Mouse (Mus musculus): Measurements from ENCODE around the gene Inava.

Inava gene

DNA sequence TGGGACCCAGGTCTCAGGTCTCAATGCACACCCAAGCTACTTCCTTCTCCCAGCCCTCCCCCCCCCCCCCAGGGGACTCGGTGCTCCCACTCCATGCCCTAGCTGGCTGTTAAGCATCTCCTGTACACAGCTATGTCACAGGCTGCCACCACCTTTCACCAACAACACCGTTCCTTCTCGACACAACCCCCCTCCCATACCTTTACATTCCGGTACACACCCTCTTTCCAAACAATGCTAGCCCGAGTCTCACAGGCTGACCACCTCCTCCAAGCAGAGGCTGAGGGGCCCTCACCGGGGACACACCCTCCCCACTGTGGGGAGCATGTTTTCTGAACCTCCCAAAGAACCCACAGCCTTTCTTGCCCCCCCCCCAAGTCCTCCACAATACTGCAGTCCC is 2.5 kb downstream of the Inava start:
- DNase-seq (ENCODE audit: low read depth, low spot score): no peak

DNA sequence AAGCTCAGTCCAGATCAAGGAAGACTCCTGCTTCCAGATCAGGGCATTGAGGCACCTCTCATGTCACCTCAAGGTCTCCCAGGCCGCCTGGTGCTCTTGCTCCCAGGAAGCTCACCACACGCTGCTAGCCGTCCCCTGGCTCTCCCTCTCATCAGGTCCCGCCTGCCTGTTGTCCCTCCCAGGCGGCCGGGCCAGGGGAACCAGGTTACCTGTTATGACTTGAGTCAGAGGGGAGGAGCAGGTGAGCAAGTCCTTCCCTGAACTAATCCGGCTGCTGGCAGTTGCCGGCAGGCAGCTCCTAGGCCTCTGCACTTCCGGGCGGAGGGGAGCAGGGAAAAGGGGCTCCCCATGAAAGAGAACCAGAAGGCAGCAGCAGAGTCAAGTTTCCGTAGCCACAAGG is 3.9 kb downstream of the Inava start:
- no peak for DNase-seq (ENCODE audit: low read depth, low spot score)

DNA sequence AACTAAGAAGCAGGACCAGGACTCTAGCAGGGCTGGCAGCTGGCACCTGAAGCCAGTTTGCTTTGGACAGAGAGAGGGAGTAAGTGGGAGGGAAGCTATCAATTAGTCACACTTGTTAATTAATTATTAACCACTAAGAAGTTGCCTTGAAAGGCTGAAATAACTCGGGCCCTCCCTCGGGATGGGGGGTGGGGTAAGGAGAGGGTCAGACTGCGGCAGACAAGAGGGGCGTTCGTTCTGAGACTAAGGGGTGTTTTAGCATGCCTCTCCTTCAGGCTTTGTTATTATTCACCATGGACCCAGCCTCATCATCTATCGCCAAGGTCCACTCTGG is 5.1 kb downstream of the Inava start:
- no peak for DNase-seq (ENCODE audit: low read depth, low spot score)

DNA sequence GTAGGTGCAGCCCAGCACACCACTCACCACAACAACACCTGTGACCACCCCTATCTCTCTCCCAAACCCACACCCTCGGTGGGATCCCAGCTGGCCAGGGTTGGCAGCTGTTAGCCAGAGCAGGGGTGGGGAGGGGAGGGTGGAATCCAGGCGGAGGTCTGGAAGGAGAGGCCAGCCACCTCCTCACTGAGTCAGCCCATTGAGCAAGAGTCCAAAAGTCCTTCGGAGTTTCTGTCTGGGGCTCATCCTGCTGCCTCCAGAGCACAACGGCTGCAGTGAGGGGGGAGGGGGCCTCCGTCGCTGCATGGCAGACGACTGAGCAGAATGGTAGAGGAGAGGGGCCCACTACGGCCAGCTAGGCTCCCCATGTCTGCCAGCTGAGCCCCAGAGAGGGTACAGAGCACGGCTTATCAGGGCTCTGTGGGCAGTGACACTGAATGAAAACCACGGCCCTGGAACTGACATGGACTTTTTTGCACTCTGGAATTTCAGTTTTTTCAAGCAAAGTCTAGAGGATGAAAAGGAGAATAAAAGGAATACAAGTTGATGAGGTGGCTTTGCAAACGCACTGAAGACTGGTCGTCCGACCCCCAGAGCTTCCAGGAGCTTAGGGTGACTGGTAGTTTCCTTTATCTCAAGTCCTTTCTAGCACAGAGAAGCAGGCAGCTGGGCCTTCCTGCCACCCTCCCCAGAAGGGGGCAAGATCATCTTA is 5.6 kb downstream of the Inava start:
- no peak for DNase-seq (ENCODE audit: low read depth, low spot score)

DNA sequence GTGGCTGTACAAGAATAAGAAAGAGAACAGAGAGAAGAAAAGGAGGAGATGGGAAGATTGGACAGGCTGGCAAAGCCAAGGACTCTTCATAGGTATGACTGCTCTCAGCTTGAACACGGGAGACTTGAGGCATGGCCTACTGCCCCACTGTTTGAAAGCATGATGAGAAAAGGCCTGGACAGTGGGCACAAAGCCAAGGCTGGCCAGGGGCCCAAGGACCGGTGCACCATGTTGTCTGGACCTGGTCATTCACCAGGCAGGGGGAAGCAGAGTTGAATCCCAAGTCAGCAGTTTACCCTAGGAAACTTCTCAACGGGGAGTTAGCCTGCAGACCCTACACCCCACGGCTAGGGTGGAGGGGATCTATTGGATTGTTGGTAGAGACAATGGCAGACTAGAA is 6.2 kb downstream of the Inava start:
- DNase-seq (ENCODE audit: low read depth, low spot score): no peak

DNA sequence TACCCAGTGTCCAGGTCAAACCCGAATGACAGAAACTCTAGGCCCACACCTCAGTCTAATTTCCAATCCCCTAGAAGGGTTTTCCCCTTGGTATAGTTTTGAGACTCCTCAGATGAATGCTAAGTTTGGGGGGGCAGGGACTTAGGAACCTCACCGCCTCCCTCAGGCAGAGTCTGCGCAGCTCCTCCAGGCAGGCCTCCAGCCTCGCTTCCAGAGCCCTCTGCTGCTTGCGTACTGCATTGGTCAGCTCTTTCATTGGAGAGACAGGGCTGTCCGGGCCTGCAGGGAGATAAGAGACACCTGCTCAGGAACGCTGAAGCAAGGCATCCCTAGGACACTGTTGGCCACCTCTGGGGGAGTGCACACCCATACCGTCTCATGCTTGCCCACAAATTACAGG is 7.4 kb downstream of the Inava start:
- DNase-seq (ENCODE audit: low read depth, low spot score): no peak

DNA sequence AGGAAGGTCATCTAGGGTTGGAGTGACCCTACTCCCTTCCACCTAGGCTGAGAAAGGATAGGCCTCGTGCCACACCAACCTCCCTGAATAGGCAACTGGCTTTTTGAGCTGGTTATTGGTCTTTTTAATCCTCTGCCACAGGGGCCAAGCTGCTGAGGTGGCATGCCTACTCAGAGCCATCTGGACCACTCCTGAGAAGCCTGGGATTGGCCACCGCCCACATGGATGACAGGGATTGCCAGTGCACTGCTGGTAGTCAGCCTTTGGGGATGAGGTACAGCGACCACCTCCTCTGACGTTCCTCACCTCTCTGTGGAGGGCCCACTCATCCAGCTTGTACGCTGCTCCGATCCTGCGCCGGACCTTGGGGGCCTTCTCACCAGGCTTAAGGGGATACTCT is 8.2 kb downstream of the Inava start:
- DNase-seq (ENCODE audit: low read depth, low spot score): no peak

DNA sequence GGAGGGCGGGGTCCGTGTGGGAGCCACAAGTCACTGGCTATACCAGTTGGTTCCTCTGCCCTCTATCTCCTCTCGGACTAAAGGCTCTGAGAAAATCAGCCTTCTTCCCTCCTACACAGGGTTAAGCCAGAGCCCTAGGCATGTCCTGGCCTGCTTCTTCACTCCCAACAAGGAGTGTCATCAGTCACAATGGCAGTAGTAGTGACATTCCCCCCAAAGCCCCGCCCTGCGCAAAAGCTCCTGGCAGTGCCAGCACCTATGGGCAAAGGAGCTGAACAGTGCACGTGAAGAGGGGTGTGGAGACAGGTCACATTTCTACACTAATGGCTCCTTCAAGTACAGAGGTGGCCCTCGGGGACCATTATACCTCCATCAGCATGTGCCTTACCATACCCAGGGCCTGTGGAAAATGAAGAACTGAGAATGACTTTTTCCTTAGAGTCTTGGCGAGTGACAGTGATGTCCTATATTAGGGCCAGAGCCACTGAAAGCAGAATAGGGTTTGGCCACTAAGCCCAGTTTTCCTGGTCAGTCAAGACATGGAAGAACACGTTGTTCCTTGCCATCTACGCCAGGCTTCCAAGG is 10.2 kb downstream of the Inava start:
- no peak for DNase-seq (ENCODE audit: low read depth, low spot score)

DNA sequence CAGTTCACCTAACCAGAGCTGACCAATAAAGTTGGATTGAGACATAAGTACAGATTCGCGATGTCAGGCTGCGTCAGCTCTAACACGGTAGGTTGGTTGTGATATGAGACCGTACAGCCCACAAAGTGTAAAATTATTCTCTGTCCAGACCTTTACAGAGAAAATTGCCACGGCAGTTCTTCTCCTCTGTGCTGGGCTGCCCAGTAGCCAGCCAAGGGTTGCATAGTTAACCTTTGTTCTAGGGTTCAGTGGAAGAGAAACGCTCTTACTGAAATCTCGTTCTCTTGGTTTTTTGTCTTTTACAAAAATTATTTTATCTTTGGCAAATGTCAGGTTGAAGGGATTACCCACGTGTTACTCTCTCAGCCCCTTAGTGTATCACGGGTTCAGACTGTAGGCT is 11.7 kb downstream of the Inava start:
- DNase-seq (ENCODE audit: low read depth, low spot score): no peak

DNA sequence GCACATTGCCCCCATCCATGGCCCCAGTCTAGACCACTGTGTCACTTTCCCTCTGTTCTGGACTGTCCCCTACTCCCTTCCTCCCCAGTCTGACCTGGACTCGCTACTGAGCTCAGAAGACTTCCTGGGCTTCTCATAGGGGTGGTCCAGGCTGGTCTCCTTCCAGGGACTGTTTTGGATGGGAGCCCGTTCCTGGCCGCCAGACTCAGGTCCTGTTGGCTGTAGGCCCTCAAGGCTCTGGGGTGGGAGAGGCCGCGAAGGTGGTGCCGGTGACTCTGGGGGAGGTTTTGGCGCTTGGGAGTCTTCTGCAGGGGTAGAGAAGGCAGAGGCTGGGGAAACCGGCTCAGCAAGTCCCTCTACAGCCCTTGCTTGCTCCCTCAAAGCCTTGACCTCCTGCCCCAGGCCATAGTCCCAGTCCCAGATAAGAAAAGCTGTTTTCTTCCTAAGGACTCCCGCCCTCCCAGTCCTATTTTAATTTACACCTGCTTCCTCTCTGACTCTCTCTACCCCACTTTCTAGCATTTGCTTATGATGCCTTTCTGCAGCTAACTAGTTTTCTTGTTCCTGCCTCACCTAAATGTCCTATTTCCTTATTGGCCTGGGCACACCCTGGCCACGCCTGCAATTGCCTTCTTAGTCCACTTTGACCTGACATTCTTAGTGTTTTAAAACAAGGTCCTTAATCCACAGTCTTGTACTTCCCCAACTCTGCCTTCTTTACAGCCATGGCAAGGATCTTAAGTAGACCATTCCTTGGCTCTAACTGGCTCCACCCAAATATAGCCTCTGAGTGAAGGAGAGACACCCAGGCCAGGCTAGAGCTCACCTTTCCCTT is 13.8 kb downstream of the Inava start:
- no peak for DNase-seq (ENCODE audit: low read depth, low spot score)

DNA sequence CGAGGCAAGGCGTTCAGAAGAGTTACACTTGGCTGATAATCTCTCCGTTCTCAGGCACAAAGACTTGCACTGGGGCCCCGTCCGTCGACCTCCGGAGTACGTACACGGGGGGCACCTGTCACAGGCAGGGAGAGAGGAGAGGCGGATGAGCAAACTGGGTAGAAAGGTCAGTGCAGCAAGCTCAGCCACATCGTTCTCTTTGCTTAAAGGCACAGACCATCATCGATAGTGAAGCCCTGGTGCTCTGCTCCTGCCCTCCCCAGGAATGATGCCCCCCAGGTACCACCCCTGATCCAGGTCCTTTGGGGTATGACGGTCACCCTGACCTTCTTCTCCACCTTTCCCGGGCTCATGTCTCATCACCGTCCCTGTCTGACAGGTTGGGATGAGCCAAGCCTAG is 19.8 kb downstream of the Inava start:
- no peak for DNase-seq (ENCODE audit: low read depth, low spot score)

DNA sequence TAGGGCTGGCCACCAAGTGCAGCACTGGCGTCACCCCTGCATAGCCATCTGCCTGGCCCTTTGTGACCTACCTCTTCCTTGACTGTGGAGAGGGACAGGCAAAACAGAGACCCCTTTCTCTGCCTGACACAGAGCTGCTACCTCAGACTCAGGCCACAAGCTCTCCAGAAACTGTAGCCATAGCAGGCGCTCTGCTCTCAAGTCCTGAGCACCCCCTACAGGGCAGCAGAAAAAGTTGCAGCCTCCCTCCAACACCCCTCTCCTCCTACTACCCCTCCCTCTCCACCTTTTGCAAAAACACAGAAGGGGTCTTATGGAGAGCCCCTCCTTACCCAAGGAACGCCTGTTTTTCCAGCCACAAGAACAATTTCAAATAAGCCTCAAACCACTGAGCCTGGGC is 21.3 kb downstream of the Inava start, which contains the start of gene Mroh3:
TSS of gene Mroh3 (minus strand) at position 26 of the 400 bp plus-strand sequence.
- no peak for DNase-seq (ENCODE audit: low read depth, low spot score)

DNA sequence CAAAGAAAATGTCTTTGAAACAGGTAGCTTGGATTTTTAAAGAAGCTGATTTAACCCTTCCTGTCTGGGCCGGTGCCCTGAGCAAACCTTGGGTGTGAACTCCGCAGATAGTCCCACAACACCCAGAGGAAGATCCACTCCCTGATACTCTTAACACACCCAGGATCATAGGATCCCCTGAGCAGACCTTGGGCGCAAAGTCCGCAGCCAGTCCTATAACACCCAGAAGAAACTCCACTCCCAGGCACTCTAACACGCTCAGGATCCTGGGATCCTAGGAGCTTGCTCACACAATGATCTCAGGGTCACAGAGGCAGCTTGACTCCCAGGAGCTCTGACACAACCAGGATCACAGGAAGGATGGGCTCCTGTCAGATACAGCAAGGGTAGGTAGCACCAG is 44.0 kb downstream of the Inava start:
- DNase-seq (ENCODE audit: low read depth, low spot score): no peak

DNA sequence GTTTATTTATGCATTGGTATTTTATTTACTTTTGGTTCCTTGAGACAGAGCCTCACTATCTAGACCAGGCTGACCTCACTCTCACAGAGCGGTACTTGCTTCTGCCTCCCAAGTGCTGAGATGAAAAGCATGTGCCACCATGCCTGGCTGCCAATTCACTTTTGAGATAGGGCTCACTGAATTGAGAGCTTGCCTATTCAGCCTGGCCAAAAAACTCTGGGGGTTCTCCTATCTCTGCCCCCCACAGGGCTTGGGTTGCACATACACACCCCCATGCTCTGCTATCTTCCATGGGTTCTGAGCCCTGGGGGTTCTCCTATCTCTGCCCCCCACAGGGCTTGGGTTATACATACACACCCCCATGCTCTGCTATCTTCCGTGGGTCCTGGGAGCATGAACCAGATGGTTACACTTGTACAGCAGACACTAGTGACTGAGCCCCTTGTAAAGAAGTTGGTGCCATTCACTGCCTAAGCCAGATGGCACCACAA is 54.5 kb downstream of the Inava start:
- DNase-seq (ENCODE audit: low read depth, low spot score): no peak

DNA sequence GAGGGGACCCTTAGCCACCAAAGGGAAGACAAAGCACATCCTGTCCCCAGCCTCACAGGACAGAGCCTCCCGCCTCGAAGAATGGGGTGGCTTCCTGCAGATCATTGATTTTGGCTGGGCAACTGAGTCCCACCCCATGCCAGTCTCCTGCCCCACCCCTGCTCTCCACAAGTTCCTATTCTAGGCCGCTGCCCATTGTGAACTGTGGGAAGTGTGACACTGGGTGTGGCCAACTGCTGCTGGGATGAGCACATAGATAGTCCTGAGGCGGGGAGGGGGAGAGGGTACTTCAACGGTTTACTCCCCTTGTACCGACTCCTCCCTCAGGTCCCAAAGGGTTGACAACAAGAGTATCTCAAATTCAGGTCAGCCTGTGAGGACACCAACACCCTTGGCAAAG is 55.3 kb downstream of the Inava start:
- no peak for DNase-seq (ENCODE audit: low read depth, low spot score)

DNA sequence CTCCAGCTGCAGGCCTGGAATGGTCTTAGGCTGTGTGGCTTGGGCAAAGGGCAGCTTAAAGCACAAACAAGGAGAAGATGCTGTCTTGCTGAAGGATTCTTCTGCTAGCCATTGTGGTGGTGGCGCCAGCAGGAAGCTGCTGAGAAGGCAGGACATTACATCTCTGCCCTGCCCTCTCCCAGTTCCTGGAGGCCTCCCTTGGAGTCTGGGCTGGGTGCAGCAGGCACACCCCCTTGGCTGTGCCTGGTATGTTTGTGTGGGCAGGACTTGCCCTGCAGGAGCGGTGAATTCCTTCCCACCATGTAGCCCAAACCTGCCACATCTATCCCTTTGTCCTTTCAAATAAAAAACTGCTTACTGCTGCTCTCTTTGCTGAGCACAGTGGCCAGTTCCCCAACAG is 57.0 kb downstream of the Inava start:
- DNase-seq (ENCODE audit: low read depth, low spot score): no peak

DNA sequence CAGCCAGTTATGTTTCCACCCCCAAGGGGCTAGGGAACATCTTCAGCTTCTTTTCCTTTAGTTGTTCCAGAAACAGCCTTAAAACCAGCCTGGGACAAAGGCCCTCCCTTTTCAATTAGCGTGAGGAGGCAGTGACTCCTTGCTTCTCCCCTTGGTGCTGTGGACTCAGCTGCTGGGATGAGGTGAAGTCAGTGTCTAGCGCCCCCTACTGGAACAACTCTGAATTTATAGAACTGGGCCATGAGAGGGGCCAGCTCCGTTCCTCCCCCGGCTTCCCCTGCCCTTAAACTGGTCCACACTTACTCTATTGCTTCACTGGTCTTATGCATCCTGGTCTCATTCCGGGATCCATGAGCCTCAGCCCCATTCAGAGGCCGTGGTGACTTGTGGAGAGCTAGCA is 58.9 kb downstream of the Inava start:
- no peak for DNase-seq (ENCODE audit: low read depth, low spot score)

DNA sequence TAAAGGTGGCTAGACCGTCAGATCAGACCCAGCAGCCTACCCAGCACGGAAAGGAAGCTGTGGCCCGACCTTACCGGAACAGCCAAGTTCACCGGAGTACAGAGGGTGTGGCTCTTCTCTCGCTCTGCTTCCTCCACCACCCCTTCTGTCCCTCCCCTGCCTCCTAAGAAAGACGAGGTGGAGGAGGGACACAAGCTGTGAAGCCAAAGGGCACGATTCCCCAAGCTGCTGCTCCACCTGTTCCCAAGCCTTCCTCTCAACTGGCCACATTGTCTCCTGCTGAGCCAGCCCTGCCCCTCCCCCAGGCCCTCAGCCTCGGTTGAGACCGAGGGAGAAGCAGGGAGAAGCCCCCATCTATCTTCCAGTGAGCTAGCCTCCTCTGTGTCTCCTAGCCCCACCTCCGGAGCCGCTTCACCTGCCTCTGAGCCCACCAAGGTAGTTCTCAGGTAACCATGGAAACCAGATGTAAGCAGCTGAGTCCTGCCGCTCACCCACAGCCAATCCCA is 59.9 kb downstream of the Inava start:
- no peak for DNase-seq (ENCODE audit: low read depth, low spot score)

DNA sequence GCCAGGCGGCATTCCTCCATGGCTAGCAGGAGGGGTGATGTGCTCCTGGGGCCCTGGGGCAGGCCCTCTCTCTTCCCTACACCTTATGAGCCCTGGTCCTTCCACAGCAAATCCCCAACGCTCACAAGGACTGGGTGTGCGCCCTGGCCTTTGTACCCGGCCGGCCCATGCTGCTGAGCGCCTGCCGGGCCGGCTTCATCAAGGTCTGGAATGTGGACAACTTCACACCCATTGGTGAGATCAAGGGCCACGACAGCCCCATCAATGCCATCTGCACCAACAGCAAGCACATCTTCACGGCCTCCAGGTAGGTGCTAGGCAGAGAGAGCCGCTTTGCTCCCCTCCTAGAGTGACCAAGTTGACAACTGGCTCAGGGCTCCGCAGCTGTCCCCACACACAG is 61.4 kb downstream of the Inava start:
- DNase-seq (ENCODE audit: low read depth, low spot score): no peak

DNA sequence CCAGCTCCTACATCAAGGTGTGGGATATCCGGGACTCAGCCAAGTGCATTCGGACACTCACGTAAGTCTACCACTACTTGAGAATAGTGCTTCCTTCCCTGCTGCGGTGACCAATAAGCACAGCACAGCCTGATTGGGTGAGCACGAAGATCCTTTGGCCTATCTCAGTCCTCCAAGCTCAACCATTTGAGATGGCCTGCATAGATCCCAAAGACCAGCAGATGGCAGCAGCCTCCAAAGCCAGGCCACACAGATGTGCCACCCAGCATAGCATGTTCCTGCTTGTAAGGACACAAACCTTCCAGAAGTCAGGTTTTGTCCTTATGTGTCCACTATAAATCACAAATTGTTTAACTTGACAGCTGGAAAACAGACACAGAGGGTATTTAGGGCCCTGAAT is 64.0 kb downstream of the Inava start:
- peak; percentile 74 for DNase-seq (ENCODE audit: low read depth, low spot score)

DNA sequence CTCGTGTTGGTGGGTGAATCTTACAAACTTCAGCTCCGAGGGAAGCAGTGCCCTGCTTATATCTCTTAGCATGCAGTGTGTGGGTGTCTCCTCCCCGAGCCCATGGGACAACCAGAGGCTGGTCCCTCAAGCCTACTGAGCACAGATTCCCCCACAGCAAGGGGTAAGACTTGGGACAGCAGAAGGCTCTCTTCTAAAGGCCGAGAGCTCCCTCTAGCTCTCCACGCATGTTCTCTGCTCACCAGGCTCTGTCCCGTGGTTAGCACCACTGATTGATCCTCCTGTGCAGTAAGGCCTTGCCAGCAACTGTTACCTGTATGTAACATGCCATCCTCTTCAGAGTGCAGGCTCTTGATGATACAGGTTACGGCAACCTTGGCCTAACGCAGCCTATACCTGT is 66.4 kb downstream of the Inava start:
- no peak for DNase-seq (ENCODE audit: low read depth, low spot score)

DNA sequence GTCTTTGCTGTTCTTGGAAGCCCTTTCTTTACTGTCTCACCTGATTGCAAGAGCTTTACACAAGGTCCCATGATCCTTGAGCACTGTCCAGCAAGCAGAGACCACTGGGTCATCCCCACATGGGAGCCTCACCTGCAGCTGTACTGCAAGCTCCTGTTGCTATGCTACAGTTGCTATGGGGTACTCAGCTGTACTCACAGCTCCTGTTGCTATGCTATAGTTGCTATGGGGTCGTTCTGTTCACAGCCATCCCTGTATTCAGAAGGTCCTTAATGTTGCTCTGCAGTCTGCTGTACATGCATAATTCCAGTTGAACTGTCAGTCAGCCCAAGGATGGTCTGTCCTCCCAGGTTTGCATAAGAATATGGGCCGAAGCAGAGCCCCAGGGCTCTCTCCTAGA is 68.6 kb downstream of the Inava start:
- no peak for DNase-seq (ENCODE audit: low read depth, low spot score)
